Mouse (Mus musculus) lung, embryonic 14.5 days (tissue): ENCODE data around the gene Ect2l. TPM values are rescaled to one million over a fixed set of nuclear protein-coding genes. Genes with fewer than 3 reads are reported as not detected.

Source experiments
- ATAC-seq: fragments of 200-750 bp; cut with Nextera tagmentation; 2 replicates; pipeline ENCODE4 v1.8.0; 2017; ENCODE audit warnings: mild to moderate bottlenecking, moderate TSS enrichment, moderate library complexity; ENCODE audit not compliant: insufficient read depth
- DNase-seq: peaks from one replicate; pipeline ENCODE4 v3.0.0-alpha.2; 2015
- H3K27ac ChIP-seq: fragments of 300-500 bp; sonication (generic); 2 replicates; pipeline ENCODE4 v1.5.1; 2014; ENCODE audit warnings: low read depth, mild to moderate bottlenecking, moderate library complexity
- H3K27me3 ChIP-seq: fragments of 300-500 bp; sonication (generic); 2 replicates; pipeline ENCODE4 v1.6.1; 2014; ENCODE audit warnings: low read length, control low read depth; ENCODE audit not compliant: insufficient read depth
- H3K36me3 ChIP-seq: fragments of 300-500 bp; sonication (generic); 2 replicates; pipeline ENCODE4 v1.6.1; 2014; ENCODE audit warnings: control low read depth; ENCODE audit not compliant: insufficient read depth
- H3K4me1 ChIP-seq: fragments of 300-500 bp; sonication (generic); 2 replicates; pipeline ENCODE4 v1.6.1; 2014; ENCODE audit warnings: antibody characterized with exemption, control low read depth; ENCODE audit not compliant: insufficient read depth
- H3K4me2 ChIP-seq: fragments of 300-500 bp; sonication (generic); 2 replicates; pipeline ENCODE4 v1.6.1; 2014; ENCODE audit warnings: mild to moderate bottlenecking
- H3K4me3 ChIP-seq: fragments of 300-500 bp; sonication (generic); 2 replicates; pipeline ENCODE4 v1.5.1; 2014; ENCODE audit warnings: low read depth, low read length
- H3K9ac ChIP-seq: fragments of 300-500 bp; sonication (generic); 2 replicates; pipeline ENCODE4 v1.6.1; 2014
- H3K9me3 ChIP-seq: fragments of 300-500 bp; sonication (generic); 2 replicates; pipeline ENCODE4 v1.6.1; 2016; ENCODE audit warnings: low read depth, low read length, control low read depth
- CTCF ChIP-seq: IDR thresholded peaks from 2 replicates; pipeline ENCODE4 v1.5.1; 2016; ENCODE audit warnings: antibody characterized with exemption, low read depth
- WGBS: fragments of 180-500 bp; shearing (Covaris S2); extraction: QIAGEN DNeasy Blood & Tissue Kit; methylation state at CpG from one replicate; pipeline ENCODE4 v1.1.7; 2014; 5-methylcytosine and 5-hydroxymethylcytosine counted together
- polyA plus RNA-seq: library from polyadenylated mRNA; unstranded; fragments of >200 nt; fragmentation: Nextera tagmentation; extraction: Ambion mirVana; gene quantifications from 2 replicates; pipeline ENCODE4 v1.2.1, GENCODE M21; 2014

The Ect2l gene
- polyA plus RNA-seq, 1 experiment from 2014 or later = not detected

GRCm38 (mm10) chr10:18233891-18234290 lies 23.2 kb upstream of the Ect2l start:
- peak; percentile 42; the same call in 1 of the 2 replicates for TF ChIP-seq CTCF
- no peak overlapping the region for H3K9ac ChIP-seq

GRCm38 (mm10) chr10:18224386-18224785 lies 13.7 kb upstream of the Ect2l start:
- H3K36me3 ChIP-seq = no peaks in the 10 kb centered on the region
- no peak for TF ChIP-seq CTCF
- ATAC-seq = no peak

More at GRCm38 (mm10) chr10:18233891-18234290, 23.2 kb upstream of the Ect2l start:
- DNase-seq (peak; percentile 13), ATAC-seq (no peak)
- Histone ChIP-seq H3K27me3 (no peaks in the 10 kb centered on the region), H3K27ac (no peak overlapping the region), H3K4me3 (peak overlapping the region; percentile 72; the same call in 1 of the 2 replicates), H3K4me2 (peak overlapping the region; percentile 85), H3K9me3 (no peaks in the 10 kb centered on the region), H3K36me3 (no peaks in the 10 kb centered on the region), H3K4me1 (no peaks in the 10 kb centered on the region)
- WGBS = 43% methylated on average over 3 of the region's 3 CpGs

GRCm38 (mm10) chr10:18219351-18219750 lies 8.7 kb upstream of the Ect2l start:
- Histone ChIP-seq H3K27ac (no peak overlapping the region), H3K27me3 (no peaks in the 10 kb centered on the region), H3K4me2 (no peak overlapping the region), H3K4me1 (no peaks in the 10 kb centered on the region), H3K4me3 (no peak overlapping the region), H3K9ac (no peak overlapping the region), H3K9me3 (no peaks in the 10 kb centered on the region), H3K36me3 (no peaks in the 10 kb centered on the region)
- DNase-seq (no peak), ATAC-seq (no peak)
- WGBS = 85% methylated on average over 10 of the region's 10 CpGs
- TF ChIP-seq CTCF = no peak

More at GRCm38 (mm10) chr10:18224386-18224785, 13.7 kb upstream of the Ect2l start:
- Histone ChIP-seq H3K27ac (no peak overlapping the region), H3K9ac (no peak overlapping the region), H3K9me3 (no peaks in the 10 kb centered on the region), H3K4me3 (no peak overlapping the region), H3K27me3 (no peaks in the 10 kb centered on the region), H3K4me2 (no peak overlapping the region), H3K4me1 (no peaks in the 10 kb centered on the region)
- 83% methylated on average over 3 of the region's 3 CpGs for WGBS
- no peak for DNase-seq

- Histone ChIP-seq H3K36me3 (no peaks in the 10 kb centered on the region), H3K27me3 (no peaks in the 10 kb centered on the region), H3K9ac (no peak overlapping the region), H3K27ac (no peak overlapping the region), H3K4me2 (no peak overlapping the region), H3K4me1 (no peaks in the 10 kb centered on the region), H3K4me3 (no peak overlapping the region), H3K9me3 (no peaks in the 10 kb centered on the region)
- 71% methylated on average over 5 of the region's 5 CpGs for WGBS
- DNase-seq = peak; percentile 34
- no peak for TF ChIP-seq CTCF
- ATAC-seq = no peak
These were observed 3.4 kb upstream of the Ect2l start for GRCm38 (mm10) chr10:18214124-18214523.

- 63% methylated on average over 4 of the region's 4 CpGs for WGBS
- Histone ChIP-seq H3K27ac (no peak overlapping the region), H3K9me3 (no peaks in the 10 kb centered on the region), H3K27me3 (no peaks in the 10 kb centered on the region), H3K36me3 (no peaks in the 10 kb centered on the region), H3K4me3 (no peak overlapping the region), H3K4me1 (no peaks in the 10 kb centered on the region), H3K4me2 (no peak overlapping the region), H3K9ac (no peak overlapping the region)
- TF ChIP-seq CTCF = no peak
- ATAC-seq = no peak
- DNase-seq = no peak
These were observed 2.7 kb upstream of the Ect2l start for GRCm38 (mm10) chr10:18213373-18213772.

- Histone ChIP-seq H3K9me3 (no peaks in the 10 kb centered on the region), H3K27ac (no peak overlapping the region), H3K4me3 (no peak overlapping the region), H3K9ac (no peak overlapping the region), H3K27me3 (no peaks in the 10 kb centered on the region), H3K4me1 (no peaks in the 10 kb centered on the region), H3K4me2 (no peak overlapping the region), H3K36me3 (no peaks in the 10 kb centered on the region)
- peak; percentile 53; the same call in 1 of the 2 replicates for ATAC-seq
- no peak for TF ChIP-seq CTCF
- 43% methylated on average over 6 of the region's 6 CpGs for WGBS
- peak; percentile 63 for DNase-seq
These were observed 571 bp downstream of the Ect2l start for GRCm38 (mm10) chr10:18210119-18210518.

GRCm38 (mm10) chr10:18204067-18204466 lies 6.6 kb downstream of the Ect2l start:
- Histone ChIP-seq H3K4me2 (no peak overlapping the region), H3K9ac (no peak overlapping the region), H3K36me3 (no peaks in the 10 kb centered on the region), H3K27me3 (no peaks in the 10 kb centered on the region), H3K4me1 (no peaks in the 10 kb centered on the region), H3K4me3 (no peak overlapping the region), H3K27ac (no peak overlapping the region), H3K9me3 (no peaks in the 10 kb centered on the region)
- no peak for TF ChIP-seq CTCF
- ATAC-seq = no peak
- peak; percentile 51 for DNase-seq
- 20% methylated on average over 7 of the region's 7 CpGs for WGBS

GRCm38 (mm10) chr10:18202401-18202800 lies 8.3 kb downstream of the Ect2l start:
- ATAC-seq = no peak
- H3K9ac ChIP-seq = no peak overlapping the region
- DNase-seq = no peak
- no peaks in the 10 kb centered on the region for H3K4me1 ChIP-seq
- no peaks in the 10 kb centered on the region for H3K9me3 ChIP-seq
- H3K4me3 ChIP-seq = no peak overlapping the region
- H3K27me3 ChIP-seq = no peaks in the 10 kb centered on the region
- H3K4me2 ChIP-seq = no peak overlapping the region
- no peak for TF ChIP-seq CTCF
- no peaks in the 10 kb centered on the region for H3K36me3 ChIP-seq
- H3K27ac ChIP-seq = no peak overlapping the region
- WGBS = 75% methylated on average over 3 of the region's 3 CpGs
